Mouse (Mus musculus) Muller cell, postnatal 12 days (primary cell): ENCODE results near the gene Aloxe3.
A peak's percentile ranks its signal among the peaks of the same experiment; 100 is the strongest.
"Not testable (repeated sequence)": the region's sequence is repeated elsewhere in the genome, so short reads cannot be mapped to it uniquely, and the experiment has no call there.

Experiments
- DNase-seq: peaks from one replicate; pipeline ENCODE4 v3.0.0-alpha.2; 2015; ENCODE audit errors: inconsistent ontology term

Gene Aloxe3

GRCm38 (mm10) chr11:69125852-69125918 is at the start of gene Aloxe3:
TSS of gene Aloxe3 (plus strand) at chr11:69125896.
- DNase-seq, result no peak

- DNase-seq, result no peak
These were observed 49.1 kb upstream of the Aloxe3 start for GRCm38 (mm10) chr11:69076572-69076971.

GRCm38 (mm10) chr11:69077316-69077715 is 48.4 kb upstream of the Aloxe3 start:
- no peak for DNase-seq

GRCm38 (mm10) chr11:69078041-69078440 is 47.7 kb upstream of the Aloxe3 start:
- DNase-seq, result no peak

- DNase-seq, result peak; percentile 23
These were observed 46.8 kb upstream of the Aloxe3 start for GRCm38 (mm10) chr11:69078805-69079438.

- no peak for DNase-seq
These were observed 45.4 kb upstream of the Aloxe3 start for GRCm38 (mm10) chr11:69080102-69080854.

GRCm38 (mm10) chr11:69080855-69081222 is 44.9 kb upstream of the Aloxe3 start:
- DNase-seq, result no peak

GRCm38 (mm10) chr11:69081613-69082012 is 44.1 kb upstream of the Aloxe3 start:
- no peak for DNase-seq

- no peak for DNase-seq
These were observed 40.1 kb upstream of the Aloxe3 start for GRCm38 (mm10) chr11:69085608-69086007.

GRCm38 (mm10) chr11:69086390-69086789 is 39.3 kb upstream of the Aloxe3 start:
- DNase-seq, result no peak

- DNase-seq, result no peak
These were observed 38.6 kb upstream of the Aloxe3 start for GRCm38 (mm10) chr11:69087082-69087481.

GRCm38 (mm10) chr11:69087597-69087996 is 38.1 kb upstream of the Aloxe3 start:
- DNase-seq, result no peak

GRCm38 (mm10) chr11:69088103-69088855 is 37.4 kb upstream of the Aloxe3 start, which contains the start of gene Vamp2:
TSS of gene Vamp2 (plus strand) at chr11:69088490.
- DNase-seq, result peak; percentile 95

GRCm38 (mm10) chr11:69088856-69089615 is 36.7 kb upstream of the Aloxe3 start:
- no peak for DNase-seq

- no peak for DNase-seq
These were observed 35.9 kb upstream of the Aloxe3 start for GRCm38 (mm10) chr11:69089616-69090290.

- DNase-seq, result no peak
These were observed 35.3 kb upstream of the Aloxe3 start for GRCm38 (mm10) chr11:69090367-69090766.

- DNase-seq, result no peak
These were observed 33.9 kb upstream of the Aloxe3 start for GRCm38 (mm10) chr11:69091566-69092385.

- peak; percentile 60 for DNase-seq
These were observed 33.3 kb upstream of the Aloxe3 start for GRCm38 (mm10) chr11:69092386-69092751.

- no peak for DNase-seq
These were observed 32.8 kb upstream of the Aloxe3 start for GRCm38 (mm10) chr11:69092871-69093270.

GRCm38 (mm10) chr11:69093856-69094255 is 31.8 kb upstream of the Aloxe3 start:
- DNase-seq, result not testable (repeated sequence)
